Mouse (Mus musculus): Measurements from ENCODE around the gene Cerk. TPM values are rescaled to one million over a fixed set of nuclear protein-coding genes. Genes with fewer than 3 reads are reported as not detected.

Cerk gene
- 19.7 and 20.8 TPM in 2 replicates for polyA plus RNA-seq (2012; rRNA removed)

GRCm38 (mm10) chr15:86185689-86186569 is at the start of gene Cerk:
Gene Cerk, minus strand, starts transcription at chr15:86186141.
- Histone ChIP-seq H3K36me3 (ENCODE audit: control insufficient read depth, insufficient read depth, low read length) (no peaks in the 10 kb centered on the region), H3K27ac (ENCODE audit: insufficient read depth, low read depth, low read length) (peak within 1 kb of the TSS; percentile 94), H3K27me3 (replicated peaks; ENCODE audit: control insufficient read depth, insufficient read depth, low read length) (no peaks in the 10 kb centered on the region), H3K4me1 (ENCODE audit: control insufficient read depth, insufficient read depth, low read length) (peaks cover 21% of the 10 kb centered on the region), H3K4me3 (ENCODE audit: insufficient read depth, low read depth, low read length) (peak within 1 kb of the TSS; percentile 70)
- WGBS: 5% methylated on average over 42 of the region's 43 CpGs
- TF ChIP-seq CTCF (conservative IDR thresholded peaks at IDR 0.05; ENCODE audit: insufficient read depth, insufficient read length, low read depth, low read length) (peak; percentile 57), POLR2A (IDR thresholded peaks at IDR 0.05; ENCODE audit: low read depth, low read length) (peak; percentile 29)
- peak; percentile 84 for DNase-seq

GRCm38 (mm10) chr15:86234517-86235441 is 48.8 kb upstream of the Cerk start:
- H3K27ac ChIP-seq (ENCODE audit: insufficient read depth, low read depth, low read length): no peak overlapping the region

GRCm38 (mm10) chr15:86234001-86234400 is 48.1 kb upstream of the Cerk start:
- Histone ChIP-seq H3K27ac (ENCODE audit: insufficient read depth, low read depth, low read length) (no peak overlapping the region), H3K27me3 (replicated peaks; ENCODE audit: control insufficient read depth, insufficient read depth, low read length) (no peaks in the 10 kb centered on the region)
- WGBS: 95% methylated on average over 5 of the region's 5 CpGs

More at GRCm38 (mm10) chr15:86234517-86235441, 48.8 kb upstream of the Cerk start:
- 86% methylated on average over 22 of the region's 22 CpGs for WGBS
- Histone ChIP-seq H3K4me1 (ENCODE audit: control insufficient read depth, insufficient read depth, low read length) (peaks cover 5% of the 10 kb centered on the region; the same call in 1 of the 2 replicates), H3K4me3 (ENCODE audit: insufficient read depth, low read depth, low read length) (no peak overlapping the region), H3K36me3 (ENCODE audit: control insufficient read depth, insufficient read depth, low read length) (no peaks in the 10 kb centered on the region), H3K27me3 (replicated peaks; ENCODE audit: control insufficient read depth, insufficient read depth, low read length) (no peaks in the 10 kb centered on the region)
- DNase-seq: no peak
- TF ChIP-seq POLR2A (IDR thresholded peaks at IDR 0.05; ENCODE audit: low read depth, low read length) (no peak), CTCF (conservative IDR thresholded peaks at IDR 0.05; ENCODE audit: insufficient read depth, insufficient read length, low read depth, low read length) (no peak)

GRCm38 (mm10) chr15:86231831-86232512 is 46.0 kb upstream of the Cerk start:
- Histone ChIP-seq H3K27me3 (replicated peaks; ENCODE audit: control insufficient read depth, insufficient read depth, low read length) (no peaks in the 10 kb centered on the region), H3K36me3 (ENCODE audit: control insufficient read depth, insufficient read depth, low read length) (no peaks in the 10 kb centered on the region), H3K4me1 (ENCODE audit: control insufficient read depth, insufficient read depth, low read length) (peaks cover 9% of the 10 kb centered on the region; the same call in 1 of the 2 replicates), H3K27ac (ENCODE audit: insufficient read depth, low read depth, low read length) (no peak overlapping the region), H3K4me3 (ENCODE audit: insufficient read depth, low read depth, low read length) (no peak overlapping the region)
- DNase-seq: peak; percentile 43
- WGBS: 49% methylated on average over 7 of the region's 7 CpGs
- TF ChIP-seq CTCF (conservative IDR thresholded peaks at IDR 0.05; ENCODE audit: insufficient read depth, insufficient read length, low read depth, low read length): no peak

More at GRCm38 (mm10) chr15:86234001-86234400, 48.1 kb upstream of the Cerk start:
- Histone ChIP-seq H3K4me1 (ENCODE audit: control insufficient read depth, insufficient read depth, low read length) (peaks cover 9% of the 10 kb centered on the region; the same call in 1 of the 2 replicates), H3K4me3 (ENCODE audit: insufficient read depth, low read depth, low read length) (no peak overlapping the region), H3K36me3 (ENCODE audit: control insufficient read depth, insufficient read depth, low read length) (no peaks in the 10 kb centered on the region)
- TF ChIP-seq POLR2A (IDR thresholded peaks at IDR 0.05; ENCODE audit: low read depth, low read length) (no peak), CTCF (conservative IDR thresholded peaks at IDR 0.05; ENCODE audit: insufficient read depth, insufficient read length, low read depth, low read length) (no peak)
- DNase-seq: no peak

GRCm38 (mm10) chr15:86231170-86231569 is 45.2 kb upstream of the Cerk start:
- H3K27ac ChIP-seq (ENCODE audit: insufficient read depth, low read depth, low read length): no peak overlapping the region
- no peak for TF ChIP-seq POLR2A (IDR thresholded peaks at IDR 0.05; ENCODE audit: low read depth, low read length)
- no peak for TF ChIP-seq CTCF (conservative IDR thresholded peaks at IDR 0.05; ENCODE audit: insufficient read depth, insufficient read length, low read depth, low read length)
- no peaks in the 10 kb centered on the region for H3K27me3 ChIP-seq (replicated peaks; ENCODE audit: control insufficient read depth, insufficient read depth, low read length)
- H3K36me3 ChIP-seq (ENCODE audit: control insufficient read depth, insufficient read depth, low read length): no peaks in the 10 kb centered on the region
- DNase-seq: no peak
- 88% methylated on average over 1 of the region's 1 CpGs for WGBS
- peaks cover 9% of the 10 kb centered on the region; the same call in 1 of the 2 replicates for H3K4me1 ChIP-seq (ENCODE audit: control insufficient read depth, insufficient read depth, low read length)
- no peak overlapping the region for H3K4me3 ChIP-seq (ENCODE audit: insufficient read depth, low read depth, low read length)

- Histone ChIP-seq H3K27ac (ENCODE audit: insufficient read depth, low read depth, low read length) (no peak overlapping the region), H3K4me3 (ENCODE audit: insufficient read depth, low read depth, low read length) (no peak overlapping the region), H3K27me3 (replicated peaks; ENCODE audit: control insufficient read depth, insufficient read depth, low read length) (no peaks in the 10 kb centered on the region), H3K4me1 (ENCODE audit: control insufficient read depth, insufficient read depth, low read length) (peaks cover 9% of the 10 kb centered on the region; the same call in 1 of the 2 replicates), H3K36me3 (ENCODE audit: control insufficient read depth, insufficient read depth, low read length) (no peaks in the 10 kb centered on the region)
- no peak for DNase-seq
- 68% methylated on average over 11 of the region's 11 CpGs for WGBS
- TF ChIP-seq POLR2A (IDR thresholded peaks at IDR 0.05; ENCODE audit: low read depth, low read length) (no peak), CTCF (conservative IDR thresholded peaks at IDR 0.05; ENCODE audit: insufficient read depth, insufficient read length, low read depth, low read length) (no peak)
Measured at GRCm38 (mm10) chr15:86229623-86230022, 43.7 kb upstream of the Cerk start.
